Mouse (Mus musculus): ENCODE measurements around the gene Ceacam15. TPM values are rescaled to one million over a fixed set of nuclear protein-coding genes. Genes with fewer than 3 reads are reported as not detected.
"Not testable (repeated sequence)": the region's sequence is repeated elsewhere in the genome, so short reads cannot be mapped to it uniquely, and the experiment has no call there.

The Ceacam15 gene
- polyA plus RNA-seq, 1 experiment from 2014 or later: not detected

DNA sequence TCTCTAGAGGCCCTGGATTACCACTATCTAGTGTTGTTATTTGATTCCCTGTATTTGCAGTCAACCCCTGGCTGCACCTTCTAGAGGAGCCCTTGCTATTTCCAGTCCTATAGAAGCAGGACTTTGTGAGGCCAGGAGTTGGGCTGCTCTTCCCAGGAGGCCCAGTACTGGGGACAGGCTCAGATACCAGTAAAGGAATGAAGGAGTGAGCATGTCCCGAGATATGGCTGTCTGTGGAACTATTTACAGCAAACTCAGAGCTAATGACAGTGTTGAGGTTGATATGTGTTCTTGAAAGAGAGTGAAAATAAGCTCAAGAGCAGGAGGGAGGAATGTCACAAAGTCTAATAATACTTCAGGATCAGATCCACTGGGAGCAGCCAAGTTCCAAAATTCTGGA, 1.7 kb downstream of the Ceacam15 start:
- Histone ChIP-seq H3K4me3 (ENCODE audit: low read depth, low read length) (no peak overlapping the region), H3K9ac (replicated peaks; ENCODE audit: low read depth) (no peak overlapping the region), H3K4me2 (replicated peaks; ENCODE audit: low read depth, low read length) (no peak overlapping the region), H3K27me3 (replicated peaks; ENCODE audit: insufficient read depth, low read length) (no peaks in the 10 kb centered on the region), H3K4me1 (ENCODE audit: insufficient read depth, low read depth, low read length) (no peaks in the 10 kb centered on the region), H3K27ac (ENCODE audit: low read length) (no peak overlapping the region), H3K36me3 (ENCODE audit: insufficient read depth, low read length) (no peaks in the 10 kb centered on the region), H3K9me3 (ENCODE audit: low read length) (no peaks in the 10 kb centered on the region)
- no peak for ATAC-seq
- DNase-seq (ENCODE audit: low spot score): no peak
- TF ChIP-seq EP300 (IDR thresholded peaks at IDR 0.05): no peak
- TF ChIP-seq CTCF (IDR thresholded peaks at IDR 0.05): no peak
- WGBS: 35% methylated on average over 1 of the region's 1 CpGs

DNA sequence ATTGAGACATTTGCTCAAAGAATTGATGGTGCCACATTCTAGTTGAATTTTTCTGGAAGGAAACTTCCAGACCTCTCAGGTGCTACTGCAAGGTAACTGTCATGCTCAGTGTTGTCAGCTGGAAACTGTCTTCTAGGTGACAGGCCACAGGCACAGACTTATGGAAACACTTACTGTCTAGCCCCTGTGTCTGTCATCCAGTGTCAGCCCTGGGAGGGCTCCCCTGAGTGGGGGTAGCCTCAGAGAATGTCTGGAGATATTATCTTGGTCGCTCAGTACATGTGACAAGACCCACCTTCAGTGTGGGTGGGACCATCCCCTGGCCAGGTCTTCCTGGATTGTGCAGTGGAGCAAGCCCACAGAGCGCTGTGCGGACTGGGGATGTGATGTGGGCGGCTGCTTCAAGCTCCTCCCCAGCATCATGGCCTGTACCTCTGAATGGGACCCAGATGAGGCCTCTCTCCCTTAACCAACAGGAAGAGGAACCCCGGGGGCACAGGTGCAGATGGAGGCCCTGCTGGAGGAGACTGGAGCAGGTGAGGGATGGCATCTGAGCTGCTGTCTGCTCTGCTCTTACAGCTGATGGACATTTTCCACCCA, 7.1 kb downstream of the Ceacam15 start:
- DNase-seq (ENCODE audit: low spot score); H3K9me3 ChIP-seq (ENCODE audit: low read length); H3K4me3 ChIP-seq (ENCODE audit: low read depth, low read length); H3K4me2 ChIP-seq (replicated peaks; ENCODE audit: low read depth, low read length); H3K4me1 ChIP-seq (ENCODE audit: insufficient read depth, low read depth, low read length); H3K27me3 ChIP-seq (replicated peaks; ENCODE audit: insufficient read depth, low read length); H3K36me3 ChIP-seq (ENCODE audit: insufficient read depth, low read length); H3K27ac ChIP-seq (ENCODE audit: low read length); ATAC-seq; H3K9ac ChIP-seq (replicated peaks; ENCODE audit: low read depth): not testable (repeated sequence)
- WGBS: 51% methylated on average over 3 of the region's 5 CpGs

GRCm38 (mm10) chr7:16644260-16644659, 31.2 kb downstream of the Ceacam15 start:
- H3K9ac ChIP-seq (replicated peaks; ENCODE audit: low read depth): no peak overlapping the region
- DNase-seq (ENCODE audit: low spot score): no peak
- H3K27me3 ChIP-seq (replicated peaks; ENCODE audit: insufficient read depth, low read length): no peaks in the 10 kb centered on the region
- no peak for TF ChIP-seq CTCF (IDR thresholded peaks at IDR 0.05)
- no peak for TF ChIP-seq EP300 (IDR thresholded peaks at IDR 0.05)
- no peak for ATAC-seq
- H3K4me2 ChIP-seq (replicated peaks; ENCODE audit: low read depth, low read length): no peak overlapping the region
- no peak overlapping the region for H3K4me3 ChIP-seq (ENCODE audit: low read depth, low read length)
- H3K9me3 ChIP-seq (ENCODE audit: low read length): peaks cover 3% of the 10 kb centered on the region; the same call in 1 of the 2 replicates
- no peak overlapping the region for H3K27ac ChIP-seq (ENCODE audit: low read length)
- H3K4me1 ChIP-seq (ENCODE audit: insufficient read depth, low read depth, low read length): no peaks in the 10 kb centered on the region
- H3K36me3 ChIP-seq (ENCODE audit: insufficient read depth, low read length): no peaks in the 10 kb centered on the region
- WGBS: 64% methylated on average over 12 of the region's 12 CpGs

- not testable (repeated sequence) for H3K36me3 ChIP-seq (ENCODE audit: insufficient read depth, low read length); H3K9ac ChIP-seq (replicated peaks; ENCODE audit: low read depth); H3K4me3 ChIP-seq (ENCODE audit: low read depth, low read length); H3K27me3 ChIP-seq (replicated peaks; ENCODE audit: insufficient read depth, low read length); H3K27ac ChIP-seq (ENCODE audit: low read length); DNase-seq (ENCODE audit: low spot score); H3K9me3 ChIP-seq (ENCODE audit: low read length); ATAC-seq; H3K4me2 ChIP-seq (replicated peaks; ENCODE audit: low read depth, low read length); H3K4me1 ChIP-seq (ENCODE audit: insufficient read depth, low read depth, low read length)
- WGBS: 61% methylated on average over 3 of the region's 4 CpGs
Measured at GRCm38 (mm10) chr7:16643106-16643505, 32.4 kb downstream of the Ceacam15 start.

DNA sequence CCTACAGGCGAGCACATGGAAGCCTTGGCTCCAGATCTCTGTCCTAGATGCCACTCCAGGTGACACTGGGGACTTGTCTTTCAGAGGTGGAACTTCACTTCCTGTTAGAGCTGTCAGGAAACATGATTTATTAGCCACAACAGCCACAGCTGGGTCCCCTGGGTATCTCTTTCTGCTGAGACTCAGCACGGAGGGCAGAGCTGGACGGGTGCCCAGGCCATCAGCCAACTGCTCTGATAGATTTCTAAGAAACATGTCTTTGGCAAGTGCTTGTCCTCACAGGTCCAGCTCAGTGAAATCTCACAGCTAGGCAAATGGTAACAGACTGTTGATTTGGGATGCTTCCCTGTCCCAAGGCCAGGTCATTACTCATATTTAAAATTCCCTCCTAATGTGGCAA, 36.5 kb downstream of the Ceacam15 start:
- TF ChIP-seq EP300 (IDR thresholded peaks at IDR 0.05) (no peak), CTCF (IDR thresholded peaks at IDR 0.05) (no peak)
- Histone ChIP-seq H3K4me2 (replicated peaks; ENCODE audit: low read depth, low read length) (no peak overlapping the region), H3K4me1 (ENCODE audit: insufficient read depth, low read depth, low read length) (no peaks in the 10 kb centered on the region), H3K4me3 (ENCODE audit: low read depth, low read length) (no peak overlapping the region), H3K9ac (replicated peaks; ENCODE audit: low read depth) (no peak overlapping the region), H3K27ac (ENCODE audit: low read length) (no peak overlapping the region), H3K9me3 (ENCODE audit: low read length) (peaks cover 3% of the 10 kb centered on the region; the same call in 1 of the 2 replicates), H3K27me3 (replicated peaks; ENCODE audit: insufficient read depth, low read length) (no peaks in the 10 kb centered on the region), H3K36me3 (ENCODE audit: insufficient read depth, low read length) (no peaks in the 10 kb centered on the region)
- DNase-seq (ENCODE audit: low spot score): peak; percentile 47
- ATAC-seq: peak; percentile 32
- WGBS: 46% methylated on average over 3 of the region's 3 CpGs

DNA sequence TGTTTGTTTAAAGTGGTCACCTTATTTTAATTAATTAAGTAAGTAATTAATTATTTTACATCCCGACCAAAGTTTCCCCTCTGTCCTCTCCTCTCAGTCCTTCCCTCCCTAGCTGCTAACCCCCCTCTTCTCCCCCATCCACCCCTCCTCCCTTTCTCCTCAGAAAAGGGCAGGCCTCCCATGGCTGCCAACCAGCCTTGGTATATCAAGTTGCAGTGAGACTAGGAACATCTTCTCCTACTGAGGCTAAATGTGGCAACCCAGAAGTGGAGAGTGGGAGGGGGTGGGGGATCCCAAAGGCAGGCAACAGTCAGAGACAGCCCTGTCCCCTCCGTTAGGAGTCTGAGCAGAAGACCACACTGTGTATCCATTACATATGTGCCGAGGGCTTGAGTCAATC, 40.4 kb downstream of the Ceacam15 start:
- H3K4me2 ChIP-seq (replicated peaks; ENCODE audit: low read depth, low read length): no peak overlapping the region
- H3K27me3 ChIP-seq (replicated peaks; ENCODE audit: insufficient read depth, low read length): no peaks in the 10 kb centered on the region
- DNase-seq (ENCODE audit: low spot score): no peak
- no peak overlapping the region for H3K4me3 ChIP-seq (ENCODE audit: low read depth, low read length)
- H3K36me3 ChIP-seq (ENCODE audit: insufficient read depth, low read length): no peaks in the 10 kb centered on the region
- TF ChIP-seq EP300 (IDR thresholded peaks at IDR 0.05): no peak
- TF ChIP-seq CTCF (IDR thresholded peaks at IDR 0.05): no peak
- no peaks in the 10 kb centered on the region for H3K4me1 ChIP-seq (ENCODE audit: insufficient read depth, low read depth, low read length)
- no peak overlapping the region for H3K9ac ChIP-seq (replicated peaks; ENCODE audit: low read depth)
- no peak for ATAC-seq
- H3K27ac ChIP-seq (ENCODE audit: low read length): no peak overlapping the region
- WGBS: 54% methylated on average over 3 of the region's 3 CpGs
- H3K9me3 ChIP-seq (ENCODE audit: low read length): no peaks in the 10 kb centered on the region

- H3K27ac ChIP-seq (ENCODE audit: low read length); H3K9ac ChIP-seq (replicated peaks; ENCODE audit: low read depth); H3K4me1 ChIP-seq (ENCODE audit: insufficient read depth, low read depth, low read length); H3K4me3 ChIP-seq (ENCODE audit: low read depth, low read length); H3K27me3 ChIP-seq (replicated peaks; ENCODE audit: insufficient read depth, low read length); H3K9me3 ChIP-seq (ENCODE audit: low read length); H3K4me2 ChIP-seq (replicated peaks; ENCODE audit: low read depth, low read length); DNase-seq (ENCODE audit: low spot score); H3K36me3 ChIP-seq (ENCODE audit: insufficient read depth, low read length): not testable (repeated sequence)
- WGBS: 10% methylated on average over 10 of the region's 10 CpGs
- ATAC-seq: peak; percentile 49; the same call in 1 of the 2 replicates
Measured at GRCm38 (mm10) chr7:16633913-16634312, 41.6 kb downstream of the Ceacam15 start.

All from lung, postnatal 0 days (tissue).